Mouse (Mus musculus): ENCODE measurements around the gene Gm20388.
A peak's percentile ranks its signal among the peaks of the same experiment; 100 is the strongest.

The Gm20388 gene

GRCm38 (mm10) chr8:124386225-124386899 is 4475.7 kb downstream of the Gm20388 start:
- DNase-seq = no peak

DNA sequence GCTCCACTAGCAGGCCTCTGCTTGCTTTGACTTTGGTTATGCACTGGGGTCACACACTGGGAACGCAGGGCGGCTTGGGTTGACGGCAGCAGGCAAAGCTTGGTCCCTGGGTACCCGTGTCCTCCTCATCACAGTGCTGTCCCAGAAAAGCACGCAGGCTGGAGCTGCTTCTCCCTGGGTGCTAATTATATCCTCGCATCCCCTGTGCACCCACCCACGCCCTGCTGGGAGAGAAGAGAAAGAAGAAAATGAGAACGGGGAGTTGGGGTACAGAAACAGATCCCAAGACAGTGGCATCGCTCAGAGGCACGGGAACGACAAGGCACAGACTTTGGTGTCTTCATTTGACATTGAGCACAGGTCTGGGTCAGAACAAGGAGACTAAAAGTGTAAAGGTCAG is 4478.9 kb downstream of the Gm20388 start:
- DNase-seq = no peak

DNA sequence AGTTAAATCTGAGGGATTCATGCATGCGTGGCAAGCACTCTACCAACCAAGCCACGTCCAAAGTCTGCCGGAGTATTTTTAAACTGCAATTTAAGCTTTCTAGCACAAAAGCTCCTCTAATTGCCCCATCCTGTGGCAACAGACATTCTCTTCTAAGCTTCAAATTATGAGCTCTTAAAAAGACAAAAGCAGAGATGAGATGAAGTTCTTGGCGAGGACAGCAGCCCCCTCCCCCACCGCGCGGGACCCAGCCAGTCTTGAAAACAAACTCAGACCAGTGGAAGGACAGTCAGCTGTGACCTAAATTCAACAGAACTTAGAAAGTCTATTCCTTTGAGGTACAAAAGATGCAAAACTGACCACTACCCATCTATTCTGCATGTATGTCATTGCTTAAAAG is 4480.6 kb downstream of the Gm20388 start:
- DNase-seq = peak; percentile 54

- no peak for DNase-seq
Measured at GRCm38 (mm10) chr8:124392271-124393012, 4481.8 kb downstream of the Gm20388 start.

GRCm38 (mm10) chr8:124393013-124393412 is 4482.4 kb downstream of the Gm20388 start:
- no peak for DNase-seq

DNA sequence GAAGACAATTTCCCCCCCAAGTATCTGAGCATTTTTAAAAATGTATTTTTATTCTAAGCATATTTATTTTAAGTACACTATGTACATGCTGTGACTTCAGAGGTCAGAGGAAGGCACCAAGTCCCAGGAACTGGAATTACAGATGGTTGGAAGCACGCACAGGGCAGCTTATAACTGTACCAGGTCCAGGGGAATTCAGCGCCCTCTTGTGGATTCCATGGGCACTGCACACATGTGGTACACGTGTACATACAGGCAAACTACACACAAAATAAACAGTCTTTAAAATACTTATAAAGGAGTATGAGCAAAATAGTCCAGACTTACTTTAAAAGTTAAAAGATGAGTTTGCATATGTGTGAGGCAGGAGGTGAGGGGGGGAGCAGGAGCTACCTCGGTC is 4483.3 kb downstream of the Gm20388 start:
- peak; percentile 22 for DNase-seq

DNA sequence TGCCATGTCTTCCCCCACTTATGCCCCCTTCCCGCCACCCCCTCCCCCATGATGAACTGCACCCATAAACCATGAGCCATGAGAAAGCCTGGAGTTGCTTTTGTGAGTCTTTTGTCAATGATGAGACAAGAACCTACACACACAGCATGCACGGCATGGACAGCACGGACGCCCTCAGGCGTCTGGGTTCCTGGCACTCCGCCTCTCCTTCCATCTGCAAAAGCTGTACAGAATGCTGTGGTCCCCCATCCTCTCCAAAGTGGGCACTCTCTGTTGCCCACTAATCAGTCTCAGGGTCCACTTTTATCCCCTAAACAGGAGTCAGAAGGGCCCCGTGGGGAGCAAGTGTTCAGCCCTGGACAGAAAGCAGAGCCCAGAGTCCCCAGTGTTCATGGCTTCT is 4484.3 kb downstream of the Gm20388 start:
- DNase-seq = no peak
